Mouse (Mus musculus) brown adipose tissue, adult 24 weeks (tissue): ENCODE data around the gene Nprl2. TPM values are rescaled to one million over a fixed set of nuclear protein-coding genes. Genes with fewer than 3 reads are reported as not detected.
"Not testable (repeated sequence)": the region's sequence is repeated elsewhere in the genome, so short reads cannot be mapped to it uniquely, and the experiment has no call there.

ENCODE experiments used
- H3K27ac ChIP-seq: fragments of 200-500 bp; replicated peaks from 2 replicates; pipeline ENCODE4 v1.5.1; 2012; ENCODE audit warnings: low read depth, mild to moderate bottlenecking, low read length
- H3K4me1 ChIP-seq: fragments of 200-500 bp; 2 replicates; pipeline ENCODE4 v1.6.1; 2012; ENCODE audit warnings: low read length, mixed read lengths; ENCODE audit not compliant: control insufficient read depth, insufficient read depth, insufficient read length
- H3K4me3 ChIP-seq: fragments of 200-500 bp; 2 replicates; pipeline ENCODE4 v1.5.1; 2012; ENCODE audit warnings: low read depth, mild to moderate bottlenecking, low read length, moderate library complexity; ENCODE audit not compliant: insufficient read depth
- polyA plus RNA-seq: library from polyadenylated mRNA; stranded (reverse); fragments of >200 nt; gene quantifications from 2 replicates; pipeline ENCODE4 v1.2.4, GENCODE M21; 2012; ENCODE audit not compliant: missing spikeins, insufficient read depth, insufficient read length

The Nprl2 gene
- polyA plus RNA-seq, 1 experiment, result 22.5 TPM

DNA sequence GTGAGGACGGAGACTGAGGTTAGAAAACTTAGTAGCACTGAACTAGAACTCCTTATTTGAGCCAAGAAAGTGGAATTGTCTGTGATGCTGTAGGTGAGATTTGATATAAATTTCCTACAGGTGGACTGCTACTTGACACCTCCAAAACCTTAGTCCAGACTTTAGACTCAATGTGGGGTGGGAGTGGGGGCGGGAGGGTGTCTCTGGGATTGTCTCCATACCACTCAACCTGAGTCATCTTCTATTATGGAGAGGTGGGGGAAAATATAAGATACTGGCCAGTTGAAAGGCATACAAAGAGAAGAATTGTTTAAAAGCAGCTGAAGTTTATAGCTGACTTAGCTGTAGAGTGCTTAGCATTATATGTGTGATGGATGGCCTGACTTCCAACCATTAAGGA, 13.7 kb downstream of the Nprl2 start:
- Histone ChIP-seq H3K27ac (peak overlapping the region; percentile 98), H3K4me3 (peak overlapping the region; percentile 81), H3K4me1 (peaks cover 12% of the 10 kb centered on the region)

DNA sequence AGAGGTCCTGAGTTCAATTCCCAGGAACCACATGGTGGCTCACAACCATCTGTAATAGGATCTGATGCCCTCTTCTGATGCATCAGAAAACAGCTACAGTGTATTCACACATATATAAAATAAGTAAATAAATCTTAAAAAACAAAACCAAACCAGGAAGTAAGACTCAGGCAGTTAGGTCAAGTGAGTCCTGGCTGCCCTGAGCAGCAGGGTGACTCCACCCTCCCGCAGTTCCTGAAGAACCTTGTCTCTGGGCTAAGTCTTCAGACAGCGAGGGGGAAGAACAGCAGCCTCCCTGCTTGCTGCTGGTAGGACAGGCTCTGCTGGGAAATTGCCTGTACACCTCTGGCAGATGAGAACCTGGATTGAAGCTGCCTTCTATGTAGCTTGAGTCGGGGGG, 14.3 kb downstream of the Nprl2 start:
- Histone ChIP-seq H3K4me3 (peak overlapping the region; percentile 81), H3K27ac (peak overlapping the region; percentile 40; the same call in 1 of the 2 replicates), H3K4me1 (peaks cover 8% of the 10 kb centered on the region)

DNA sequence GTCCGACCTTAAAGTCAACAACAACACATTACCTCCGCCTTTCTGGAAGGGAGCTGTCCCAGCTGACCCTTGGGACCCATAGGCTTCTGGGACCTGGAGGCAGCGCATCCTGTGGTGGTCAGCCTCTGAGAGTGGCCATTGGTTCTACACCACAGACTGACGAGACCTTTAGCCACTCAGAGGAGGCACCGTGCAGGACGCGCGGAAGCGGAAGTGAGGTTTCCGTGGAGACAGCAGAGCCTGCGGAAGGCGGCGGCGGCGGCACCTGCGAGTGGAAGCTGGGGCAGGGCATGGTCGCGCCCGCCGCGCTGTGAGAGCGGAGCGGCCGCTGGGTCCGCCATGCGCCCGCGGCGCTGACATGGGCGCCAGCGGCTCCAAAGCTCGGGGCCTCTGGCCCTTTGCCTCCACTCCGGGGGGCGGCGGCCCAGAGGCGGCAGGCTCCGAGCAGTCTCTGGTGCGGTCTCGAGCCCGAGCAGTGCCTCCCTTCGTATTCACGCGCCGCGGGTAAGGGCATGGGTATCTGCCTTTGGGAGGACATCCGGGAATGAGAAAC, 21.1 kb downstream of the Nprl2 start, which contains the start of gene Tusc2:
Gene Tusc2, plus strand, starts transcription at position 227 of the 553 bp plus-strand sequence.
- Histone ChIP-seq H3K4me1 (peaks cover 18% of the 10 kb centered on the region), H3K27ac (peak within 1 kb of the TSS; percentile 62), H3K4me3 (peak within 1 kb of the TSS; percentile 80)

DNA sequence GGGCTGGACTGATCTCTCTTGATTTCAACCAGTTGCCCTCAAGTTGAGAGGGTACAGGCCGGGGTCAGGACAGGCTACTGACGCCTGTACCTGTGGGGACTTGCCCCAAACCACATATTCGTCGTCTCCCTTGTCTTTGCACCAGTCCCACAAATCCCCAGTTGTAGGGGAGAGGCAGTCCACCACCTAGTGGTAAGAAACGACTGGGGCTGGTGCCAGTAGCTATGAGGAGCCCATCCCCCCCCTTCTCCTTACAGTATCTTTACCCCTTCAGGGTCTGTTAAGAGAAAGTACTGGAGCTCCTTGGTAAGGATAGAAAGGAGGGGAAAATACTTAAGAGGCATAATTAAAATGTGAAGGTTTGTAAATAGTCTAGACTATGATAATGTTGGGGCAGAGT, 23.5 kb downstream of the Nprl2 start:
- Histone ChIP-seq H3K4me3 (peak overlapping the region; percentile 80), H3K4me1 (peaks cover 27% of the 10 kb centered on the region), H3K27ac (peak overlapping the region; percentile 99)

DNA sequence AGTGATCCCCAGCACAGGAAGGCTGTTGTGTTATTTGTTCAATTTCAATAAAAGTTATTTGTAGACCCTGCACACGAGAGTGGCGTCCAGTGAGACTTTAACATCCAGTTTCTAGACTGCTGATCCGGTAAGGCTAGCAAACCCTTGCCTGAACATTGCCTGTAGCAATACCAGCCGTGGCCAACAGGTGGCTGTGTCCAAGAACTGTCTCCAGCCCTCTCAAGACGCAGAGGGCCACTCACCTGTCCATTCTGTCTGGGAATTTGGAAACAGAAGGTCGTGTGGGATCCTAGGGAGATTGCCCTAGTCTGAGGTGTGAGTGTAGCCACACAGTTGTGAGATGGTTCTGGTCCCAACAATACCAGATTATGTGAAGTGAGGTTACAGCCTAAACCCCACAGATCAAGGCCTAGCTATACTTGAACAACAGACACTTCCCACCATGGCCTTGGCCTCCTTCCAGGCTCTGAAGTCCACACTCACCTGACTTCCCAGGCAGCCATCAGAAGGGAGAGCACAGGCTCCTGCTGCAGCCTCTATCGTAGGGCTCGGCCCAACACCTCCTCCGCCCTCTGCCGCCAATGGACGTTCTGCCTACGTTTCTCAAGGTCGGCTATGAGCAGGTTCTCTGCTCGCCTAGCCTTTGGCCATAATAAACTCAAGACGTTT, 24.1 kb downstream of the Nprl2 start:
- peak overlapping the region; percentile 44 for H3K4me3 ChIP-seq
- peaks cover 33% of the 10 kb centered on the region for H3K4me1 ChIP-seq
- peak overlapping the region; percentile 99 for H3K27ac ChIP-seq

DNA sequence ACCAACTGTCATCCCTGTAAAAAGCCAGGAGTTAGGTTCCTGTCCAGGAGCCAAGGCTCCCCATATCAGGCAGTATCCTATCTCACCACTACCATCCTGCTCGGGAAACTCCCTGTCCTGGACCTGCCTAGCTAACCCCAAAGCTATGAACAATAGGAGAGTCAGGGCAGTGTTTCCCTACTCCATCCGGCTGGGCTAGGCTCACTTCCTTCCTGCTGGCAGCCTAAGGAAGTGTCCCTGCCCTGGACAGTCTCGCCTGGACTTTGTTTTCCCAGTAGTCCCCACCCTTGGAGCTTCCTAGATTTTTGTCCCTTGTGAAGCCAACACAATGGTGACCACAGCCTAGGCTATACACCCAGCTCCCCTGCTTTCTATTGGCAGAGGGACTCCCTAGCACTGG, 24.8 kb downstream of the Nprl2 start:
- Histone ChIP-seq H3K4me1 (peaks cover 36% of the 10 kb centered on the region), H3K27ac (peak overlapping the region; percentile 99), H3K4me3 (peak overlapping the region; percentile 87)

DNA sequence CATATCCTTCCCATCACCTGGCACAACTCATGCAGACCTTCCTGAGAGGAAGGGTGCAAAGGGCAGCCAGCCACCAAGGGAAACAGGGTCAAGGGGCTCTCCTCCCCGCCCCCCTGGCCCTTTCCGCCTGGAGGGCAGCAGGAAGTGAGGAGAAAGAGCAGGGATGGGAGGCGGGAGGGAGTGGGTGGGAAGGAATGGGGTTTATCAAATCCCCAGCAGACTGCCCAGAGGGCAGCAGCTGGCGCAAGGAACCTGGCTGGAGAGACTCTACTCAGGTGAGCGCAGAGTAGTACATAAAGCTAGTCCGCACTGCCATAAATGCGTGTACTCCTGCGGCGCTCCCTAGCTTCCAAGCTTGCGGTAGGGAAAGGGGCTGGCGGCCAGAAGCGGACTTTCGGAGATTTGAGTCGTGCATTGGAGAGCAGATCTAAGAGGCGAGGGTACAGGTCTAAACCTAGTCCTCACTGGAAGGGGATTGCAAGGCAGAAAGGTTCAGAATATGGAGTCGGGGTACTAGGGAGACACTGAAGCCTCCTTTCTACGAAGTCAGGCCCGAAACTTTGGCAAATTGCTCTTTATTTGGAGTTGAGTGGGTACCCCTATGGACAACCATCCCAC, 25.8 kb downstream of the Nprl2 start, which contains the start of gene Hyal2:
Gene Hyal2, plus strand, starts transcription at position 244 of the 618 bp plus-strand sequence.
- Histone ChIP-seq H3K4me1 (peaks cover 39% of the 10 kb centered on the region), H3K27ac (peak within 1 kb of the TSS; percentile 99), H3K4me3 (peak within 1 kb of the TSS; percentile 87)

DNA sequence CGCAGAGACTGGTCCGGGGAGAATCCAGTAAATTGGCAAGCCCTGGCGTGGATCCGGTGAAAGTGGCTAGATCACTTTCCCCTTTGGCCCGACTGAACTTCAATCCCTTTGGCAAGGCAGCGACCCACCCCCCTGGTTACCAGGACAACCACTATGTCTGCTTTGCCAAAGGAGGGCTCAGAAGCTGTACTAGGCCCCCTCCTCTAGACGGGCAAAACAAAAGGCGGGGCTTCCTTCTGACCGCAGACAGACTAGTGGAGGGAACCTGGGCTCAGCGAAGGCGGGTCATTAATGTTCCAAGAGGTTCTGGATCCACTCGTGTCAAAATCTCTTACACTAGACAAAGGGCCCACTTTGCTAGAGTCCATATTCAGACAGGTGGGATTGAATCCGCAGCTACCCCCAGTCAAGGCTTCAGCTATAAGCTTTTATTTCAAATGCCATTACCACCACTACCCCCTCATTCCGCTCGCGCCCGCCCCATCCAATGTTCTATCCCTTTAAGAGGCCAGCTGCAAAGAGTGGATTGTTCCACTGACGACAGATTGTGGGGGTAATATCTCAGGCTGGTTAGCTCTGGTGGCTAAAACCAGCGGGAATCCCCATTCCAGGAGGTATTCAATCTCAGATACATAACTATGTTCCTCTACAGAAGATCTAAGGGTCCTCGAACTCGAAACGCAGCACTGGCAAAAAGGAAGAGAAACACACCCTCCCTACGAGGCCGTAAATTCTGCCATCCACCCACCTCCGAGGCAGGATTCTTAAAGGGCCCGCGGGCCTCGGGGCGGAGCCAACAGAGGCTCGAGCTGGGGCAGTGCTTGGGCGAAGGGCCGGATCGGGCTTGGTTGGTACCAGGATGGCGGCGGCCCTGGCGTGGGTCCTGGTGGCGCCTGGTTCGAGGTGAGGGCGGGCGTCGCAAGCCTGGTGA, 26.6 kb downstream of the Nprl2 start:
- Histone ChIP-seq H3K27ac (peak overlapping the region; percentile 99), H3K4me3 (peak overlapping the region; percentile 87), H3K4me1 (peaks cover 39% of the 10 kb centered on the region)

DNA sequence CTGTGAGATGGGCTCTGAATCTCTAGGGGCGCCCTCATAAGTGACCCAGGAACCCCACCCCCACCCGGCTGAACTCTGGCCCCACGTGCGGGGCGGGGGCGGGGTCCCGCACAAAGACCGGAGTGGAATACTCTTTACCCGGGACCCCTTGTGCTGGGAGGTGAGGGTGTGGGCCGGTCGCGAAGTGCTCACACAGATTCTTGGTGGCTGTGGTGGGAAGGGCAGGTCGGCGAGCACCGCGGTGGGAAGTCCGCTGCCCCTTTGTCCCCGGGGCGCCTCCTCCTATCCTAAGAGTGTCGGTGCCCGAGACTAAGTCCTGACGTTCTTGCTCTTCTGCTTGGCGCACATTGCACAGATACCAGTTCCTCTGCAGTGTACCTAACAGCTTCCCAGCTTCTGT, 27.2 kb downstream of the Nprl2 start:
- Histone ChIP-seq H3K27ac (peak overlapping the region; percentile 99), H3K4me1 (peaks cover 34% of the 10 kb centered on the region), H3K4me3 (peak overlapping the region; percentile 87)

DNA sequence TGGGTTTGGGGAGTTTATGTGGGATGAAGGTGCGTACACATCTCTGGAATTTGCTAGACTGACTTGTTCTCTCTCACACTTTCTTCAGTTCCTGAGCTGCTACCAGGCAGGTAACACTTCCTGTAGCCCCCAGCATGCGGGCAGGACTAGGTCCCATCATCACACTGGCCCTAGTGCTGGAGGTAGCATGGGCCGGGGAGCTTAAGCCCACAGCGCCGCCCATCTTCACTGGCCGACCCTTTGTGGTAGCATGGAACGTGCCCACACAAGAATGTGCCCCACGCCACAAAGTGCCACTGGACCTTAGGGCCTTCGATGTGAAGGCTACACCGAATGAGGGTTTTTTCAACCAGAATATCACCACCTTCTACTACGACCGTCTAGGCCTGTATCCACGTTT, 28.0 kb downstream of the Nprl2 start:
- Histone ChIP-seq H3K4me1 (peaks cover 32% of the 10 kb centered on the region), H3K4me3 (peak overlapping the region; percentile 87), H3K27ac (peak overlapping the region; percentile 99)

DNA sequence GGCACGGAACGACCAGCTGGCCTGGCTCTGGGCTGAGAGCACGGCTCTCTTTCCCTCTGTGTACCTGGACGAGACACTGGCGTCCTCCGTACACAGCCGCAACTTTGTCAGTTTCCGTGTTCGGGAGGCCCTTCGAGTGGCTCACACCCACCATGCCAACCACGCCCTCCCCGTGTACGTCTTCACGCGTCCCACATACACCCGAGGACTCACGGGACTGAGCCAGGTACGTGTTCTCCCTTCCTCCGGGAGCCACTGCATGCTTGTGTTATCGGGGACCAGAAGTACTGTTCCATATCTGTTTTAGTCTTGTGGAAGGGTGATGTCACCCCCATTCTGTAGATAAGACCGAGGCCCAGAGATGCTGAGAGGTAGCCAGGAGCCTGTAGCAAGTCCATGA, 28.8 kb downstream of the Nprl2 start:
- H3K27ac ChIP-seq, result peak overlapping the region; percentile 47; the same call in 1 of the 2 replicates
- peaks cover 32% of the 10 kb centered on the region for H3K4me1 ChIP-seq

DNA sequence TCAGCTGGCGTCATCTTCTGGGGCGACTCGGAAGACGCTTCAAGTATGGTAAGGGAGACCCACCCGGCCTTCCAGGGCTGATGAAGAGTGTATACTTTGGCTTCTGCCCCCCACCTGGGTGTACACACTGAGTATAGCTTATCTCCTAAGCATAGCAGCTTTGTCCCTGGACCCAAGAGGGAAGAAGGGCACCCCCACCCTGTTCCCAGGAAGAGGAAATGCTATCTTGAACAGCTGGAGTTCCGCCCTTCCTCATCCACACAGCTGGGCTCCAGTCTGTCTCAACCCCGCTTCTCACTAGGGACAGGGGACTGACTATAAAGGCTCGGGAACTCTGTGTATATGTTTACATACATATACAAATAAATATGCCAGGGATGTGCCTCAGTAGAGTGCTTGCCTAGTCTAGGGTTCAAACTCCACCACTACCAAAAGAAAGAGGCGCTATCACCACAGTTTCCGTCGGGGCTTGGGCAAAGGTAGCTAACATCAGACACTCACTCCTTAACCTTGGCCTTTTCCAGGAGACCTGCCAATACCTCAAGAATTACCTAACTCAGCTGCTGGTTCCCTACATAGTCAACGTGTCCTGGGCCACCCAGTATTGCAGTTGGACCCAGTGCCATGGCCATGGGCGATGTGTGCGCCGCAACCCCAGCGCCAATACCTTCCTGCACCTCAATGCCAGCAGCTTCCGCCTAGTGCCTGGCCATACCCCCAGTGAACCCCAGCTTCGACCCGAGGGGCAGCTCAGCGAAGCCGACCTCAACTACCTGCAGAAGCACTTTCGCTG, 29.7 kb downstream of the Nprl2 start:
- Histone ChIP-seq H3K4me1 (peaks cover 27% of the 10 kb centered on the region), H3K27ac (peak overlapping the region; percentile 47), H3K4me3 (peak overlapping the region; percentile 87)

More for the DNA sequence above, 28.8 kb downstream of the Nprl2 start:
- peak overlapping the region; percentile 87 for H3K4me3 ChIP-seq

DNA sequence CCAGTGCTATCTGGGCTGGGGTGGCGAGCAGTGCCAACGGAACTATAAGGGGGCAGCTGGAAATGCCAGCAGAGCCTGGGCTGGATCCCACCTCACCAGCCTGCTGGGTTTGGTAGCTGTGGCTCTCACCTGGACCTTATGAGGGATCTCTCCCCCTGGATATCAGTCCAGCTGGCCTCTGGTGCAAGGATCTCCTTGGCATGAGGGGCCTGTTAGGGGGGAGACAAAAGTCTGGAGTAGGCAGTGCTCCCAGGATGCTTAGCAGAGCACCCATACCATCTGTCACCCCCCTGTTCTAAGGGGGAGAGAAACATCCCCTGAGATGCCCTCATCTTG, 30.3 kb downstream of the Nprl2 start:
- Histone ChIP-seq H3K4me1 (peaks cover 28% of the 10 kb centered on the region), H3K4me3 (no peak overlapping the region), H3K27ac (no peak overlapping the region)

DNA sequence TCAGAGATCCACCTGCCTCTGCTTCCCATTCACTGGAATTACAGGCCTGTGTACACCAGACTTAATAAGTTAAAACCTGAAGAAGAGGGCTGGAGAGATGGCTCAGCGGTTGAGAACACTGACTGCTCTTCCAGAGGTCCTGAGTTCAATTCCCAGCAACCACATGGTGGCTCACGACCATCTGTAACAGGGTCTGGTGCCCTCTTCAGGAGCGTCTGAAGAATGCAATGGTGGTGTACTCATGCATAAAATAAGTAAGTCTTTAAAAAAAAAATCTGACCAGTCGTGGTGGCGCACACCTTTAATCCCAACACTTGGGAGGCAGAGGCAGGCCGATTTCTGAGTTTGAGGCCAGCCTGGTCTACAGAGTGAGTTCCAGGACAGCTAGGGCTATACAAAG, 31.7 kb downstream of the Nprl2 start:
- not testable (repeated sequence) for H3K27ac ChIP-seq, H3K4me3 ChIP-seq
- H3K4me1 ChIP-seq, result peaks cover 26% of the 10 kb centered on the region
